In the genomic region with DNA sequence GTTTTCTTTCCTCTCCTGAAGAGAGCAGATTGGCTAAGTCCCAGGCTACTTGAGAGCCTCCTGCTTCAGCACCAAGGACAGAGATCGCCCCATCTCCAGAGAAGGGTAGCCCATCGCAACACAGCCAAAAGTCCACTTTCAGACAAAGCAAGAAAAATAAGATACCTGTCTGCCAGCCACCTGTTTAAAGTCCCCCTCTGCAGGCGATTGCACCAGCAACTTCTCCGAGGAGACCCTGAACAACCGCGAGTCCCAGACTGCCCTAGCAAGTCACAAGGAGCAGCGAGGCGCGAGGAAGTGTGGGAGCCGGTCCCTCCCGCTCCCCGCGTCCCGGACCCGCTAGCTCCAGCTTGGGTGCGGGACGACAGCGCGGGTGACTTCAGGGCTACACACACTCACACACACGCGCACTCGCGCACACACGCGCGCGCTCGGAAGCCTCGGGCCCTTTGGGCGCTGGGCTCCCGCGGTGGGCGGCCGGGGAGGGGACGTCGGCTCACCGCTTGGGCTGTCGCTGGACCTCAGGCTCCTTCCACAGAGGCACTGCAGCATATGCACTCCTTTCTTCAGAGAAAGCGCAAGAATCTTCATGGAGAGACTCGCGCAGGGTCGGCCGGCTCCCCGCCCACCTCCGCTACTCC, we compare ENCODE assay signal across 8 mouse cellular contexts.
DNase-seq lines count a peak whose midpoint lies in the region; ATAC-seq and TF ChIP-seq lines count a peak whose summit lies in the region.

No protein-coding gene starts in this region.

- H3K27ac ChIP-seq in lung, embryonic 14.5 days (ENCODE audit: low read depth), result no peak overlapping the region
- no peak overlapping the region for H3K27ac ChIP-seq in forebrain, embryonic 16.5 days (ENCODE audit: low read length)

- ATAC-seq in lung, embryonic 14.5 days (ENCODE audit: insufficient read depth), result peak; percentile 82
- peak; percentile 77 for ATAC-seq in forebrain, embryonic 16.5 days
- no peak for ATAC-seq in erythroid progenitor cell, adult 5-6 weeks (replicated peaks; ENCODE audit: low FRiP score, poor library complexity, severe bottlenecking)

- TF ChIP-seq POLR2A in lung, adult 2 months (IDR thresholded peaks at IDR 0.05; ENCODE audit: borderline replicate concordance, extremely low read depth, low read depth, low read length), result no peak
- TF ChIP-seq POLR2A in brain, embryonic 14.5 days (IDR thresholded peaks at IDR 0.05; ENCODE audit: borderline replicate concordance, extremely low read depth, insufficient read depth, insufficient read length, poor library complexity, severe bottlenecking), result no peak

- H3K36me3 ChIP-seq in lung, embryonic 14.5 days (ENCODE audit: insufficient read depth), result no peaks in the 10 kb centered on the region
- H3K36me3 ChIP-seq in forebrain, embryonic 16.5 days (ENCODE audit: control insufficient read depth, insufficient read depth), result no peaks in the 10 kb centered on the region

- peaks cover 20% of the 10 kb centered on the region for H3K27me3 ChIP-seq in lung, embryonic 14.5 days (ENCODE audit: insufficient read depth, low read length)
- H3K27me3 ChIP-seq in forebrain, embryonic 16.5 days (replicated peaks; ENCODE audit: control insufficient read depth, insufficient read depth, low read length), result peaks cover 20% of the 10 kb centered on the region

- peak; percentile 93 for DNase-seq in lung, embryonic 14.5 days
- no peak for DNase-seq in lung, adult 2 months
- DNase-seq in brain, embryonic 14.5 days (ENCODE audit: low read depth), result peak; percentile 77
- peak; percentile 1 to 42 for DNase-seq in kidney, adult 8-10 months
- peak; percentile 43 for DNase-seq in lung, postnatal 14 days
- DNase-seq in right cerebral cortex, postnatal 25 days, result peak; percentile 42

- H3K4me1 ChIP-seq in lung, embryonic 14.5 days (ENCODE audit: insufficient read depth), result 0 out of 2 replicates have a peak, but pooled peaks cover 4% of the 10 kb centered on the region
- H3K4me1 ChIP-seq in lung, adult 2 months (ENCODE audit: control insufficient read depth, insufficient read depth, low read length), result no peaks in the 10 kb centered on the region
- H3K4me1 ChIP-seq in forebrain, embryonic 16.5 days (replicated peaks; ENCODE audit: control insufficient read depth, insufficient read depth, low read length), result peaks cover 14% of the 10 kb centered on the region

- WGBS in lung, embryonic 14.5 days, result under 1% methylated on average over 45 of the region's 45 CpGs
- whole genome bisulfite sequencing in lung, adult 2 months, result 2% methylated on average over 45 of the region's 45 CpGs
- WGBS in forebrain, embryonic 16.5 days, result under 1% methylated on average over 45 of the region's 45 CpGs

- no peak overlapping the region for H3K9ac ChIP-seq in lung, embryonic 14.5 days
- peak overlapping the region; percentile 68 for H3K9ac ChIP-seq in forebrain, embryonic 16.5 days (replicated peaks; ENCODE audit: low read depth, low read length)

- TF ChIP-seq CTCF in lung, embryonic 14.5 days (IDR thresholded peaks at IDR 0.05; ENCODE audit: low read depth), result no peak
- TF ChIP-seq CTCF in lung, adult 2 months (IDR thresholded peaks at IDR 0.05; ENCODE audit: insufficient read depth, low read length), result no peak
- TF ChIP-seq CTCF in brain, embryonic 14.5 days (IDR thresholded peaks at IDR 0.05; ENCODE audit: borderline replicate concordance, extremely low read depth, insufficient read depth, insufficient read length), result no peak

- no peaks in the 10 kb centered on the region for H3K9me3 ChIP-seq in lung, embryonic 14.5 days (ENCODE audit: low read depth, low read length)
- no peaks in the 10 kb centered on the region for H3K9me3 ChIP-seq in forebrain, embryonic 16.5 days (ENCODE audit: control insufficient read depth, low read length)

- peak overlapping the region; percentile 93 for H3K4me2 ChIP-seq in lung, embryonic 14.5 days
- peak overlapping the region; percentile 99 for H3K4me2 ChIP-seq in forebrain, embryonic 16.5 days (ENCODE audit: low read length)

- peak overlapping the region; percentile 53 for H3K4me3 ChIP-seq in lung, embryonic 14.5 days (ENCODE audit: low read depth, low read length)
- H3K4me3 ChIP-seq in lung, adult 2 months (replicated peaks; ENCODE audit: extremely low read depth, low read depth, low read length), result no peak overlapping the region
- H3K4me3 ChIP-seq in forebrain, embryonic 16.5 days (replicated peaks; ENCODE audit: low read length), result peak overlapping the region; percentile 76
